Mouse (Mus musculus) neural tube, embryonic 14.5 days (tissue): Measurements from ENCODE around the gene Rnf183. TPM values are rescaled to one million over a fixed set of nuclear protein-coding genes. Genes with fewer than 3 reads are reported as not detected.
A peak's percentile ranks its signal among the peaks of the same experiment; 100 is the strongest.
"Not testable (repeated sequence)": the region's sequence is repeated elsewhere in the genome, so short reads cannot be mapped to it uniquely, and the experiment has no call there.

ENCODE experiments used
- ATAC-seq: fragments of 200-750 bp; cut with Nextera tagmentation; 2 replicates; pipeline ENCODE4 v1.8.0; 2017; ENCODE audit warnings: low read depth, mild to moderate bottlenecking, moderate TSS enrichment, moderate library complexity
- H3K27ac ChIP-seq: fragments of 300-500 bp; sonication (generic); 2 replicates; pipeline ENCODE4 v1.5.1; 2014; ENCODE audit warnings: low read depth, mild to moderate bottlenecking, control low read depth, low read length, moderate library complexity, mixed read lengths
- H3K27me3 ChIP-seq: fragments of 300-500 bp; sonication (generic); 2 replicates; pipeline ENCODE4 v1.6.1; 2014; ENCODE audit warnings: low read length; ENCODE audit not compliant: control insufficient read depth, insufficient read depth
- H3K36me3 ChIP-seq: fragments of 300-500 bp; sonication (generic); 2 replicates; pipeline ENCODE4 v1.6.1; 2014; ENCODE audit warnings: low read length, mixed read lengths; ENCODE audit not compliant: control insufficient read depth, insufficient read depth
- H3K4me1 ChIP-seq: fragments of 300-500 bp; sonication (generic); 2 replicates; pipeline ENCODE4 v1.6.1; 2014; ENCODE audit warnings: low read length; ENCODE audit not compliant: control insufficient read depth, insufficient read depth
- H3K4me2 ChIP-seq: fragments of 300-500 bp; sonication (generic); 2 replicates; pipeline ENCODE4 v1.6.1; 2014; ENCODE audit warnings: mild to moderate bottlenecking, low read depth, low read length, control low read depth
- H3K4me3 ChIP-seq: fragments of 300-500 bp; sonication (generic); 2 replicates; pipeline ENCODE4 v1.5.1; 2014; ENCODE audit warnings: low read depth, low read length, control low read depth, mixed read lengths
- H3K9ac ChIP-seq: fragments of 300-500 bp; sonication (generic); replicated peaks from 2 replicates; pipeline ENCODE4 v1.6.1; 2014; ENCODE audit warnings: low read depth, mild to moderate bottlenecking, control low read depth, low read length, mixed read lengths
- H3K9me3 ChIP-seq: fragments of 300-500 bp; sonication (generic); 2 replicates; pipeline ENCODE4 v1.6.1; 2016; ENCODE audit warnings: low read length; ENCODE audit not compliant: control insufficient read depth
- WGBS: fragments of 180-500 bp; shearing (Covaris S2); extraction: QIAGEN DNeasy Blood & Tissue Kit; methylation state at CpG from one replicate; pipeline ENCODE4 v1.1.7; 2014; 5-methylcytosine and 5-hydroxymethylcytosine counted together
- polyA plus RNA-seq: library from polyadenylated mRNA; unstranded; fragments of >200 nt; fragmentation: Nextera tagmentation; extraction: Ambion mirVana; gene quantifications from 2 replicates; pipeline ENCODE4 v1.2.1, GENCODE M21; 2014

Rnf183 gene
- polyA plus RNA-seq, result 0.19 TPM in 1 of 2 replicates, not detected in the other

DNA sequence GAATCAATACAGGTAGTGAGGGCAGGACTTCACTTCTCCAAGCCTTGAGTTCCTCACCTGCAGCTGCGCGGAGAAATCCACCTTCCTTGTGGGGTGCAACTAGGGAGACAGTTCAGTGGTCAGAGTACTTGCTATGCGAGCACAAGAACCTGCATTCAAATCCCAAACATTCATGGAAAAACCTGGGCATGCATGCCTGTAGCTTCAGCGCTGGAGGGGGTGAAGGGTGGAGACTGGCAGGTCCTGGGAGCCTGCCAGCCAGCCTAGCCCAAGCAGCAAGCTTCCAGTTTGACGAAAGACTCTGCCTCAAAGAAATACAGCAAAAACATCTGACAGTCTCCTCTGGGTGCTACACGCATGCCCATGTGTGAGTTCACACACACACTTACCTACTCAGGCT, at the start of gene Rnf183:
TSS of gene Rnf183 (minus strand) at position 172 of the 400 bp plus-strand sequence.
- Histone ChIP-seq H3K27ac (no peak within 1 kb of the TSS), H3K4me2 (no peak within 1 kb of the TSS), H3K36me3 (no peaks in the 10 kb centered on the region), H3K27me3 (no peaks in the 10 kb centered on the region), H3K4me3 (no peak within 1 kb of the TSS), H3K9me3 (no peaks in the 10 kb centered on the region), H3K4me1 (no peaks in the 10 kb centered on the region), H3K9ac (no peak within 1 kb of the TSS)
- ATAC-seq, result no peak
- WGBS, result 90% methylated on average over 6 of the region's 6 CpGs

DNA sequence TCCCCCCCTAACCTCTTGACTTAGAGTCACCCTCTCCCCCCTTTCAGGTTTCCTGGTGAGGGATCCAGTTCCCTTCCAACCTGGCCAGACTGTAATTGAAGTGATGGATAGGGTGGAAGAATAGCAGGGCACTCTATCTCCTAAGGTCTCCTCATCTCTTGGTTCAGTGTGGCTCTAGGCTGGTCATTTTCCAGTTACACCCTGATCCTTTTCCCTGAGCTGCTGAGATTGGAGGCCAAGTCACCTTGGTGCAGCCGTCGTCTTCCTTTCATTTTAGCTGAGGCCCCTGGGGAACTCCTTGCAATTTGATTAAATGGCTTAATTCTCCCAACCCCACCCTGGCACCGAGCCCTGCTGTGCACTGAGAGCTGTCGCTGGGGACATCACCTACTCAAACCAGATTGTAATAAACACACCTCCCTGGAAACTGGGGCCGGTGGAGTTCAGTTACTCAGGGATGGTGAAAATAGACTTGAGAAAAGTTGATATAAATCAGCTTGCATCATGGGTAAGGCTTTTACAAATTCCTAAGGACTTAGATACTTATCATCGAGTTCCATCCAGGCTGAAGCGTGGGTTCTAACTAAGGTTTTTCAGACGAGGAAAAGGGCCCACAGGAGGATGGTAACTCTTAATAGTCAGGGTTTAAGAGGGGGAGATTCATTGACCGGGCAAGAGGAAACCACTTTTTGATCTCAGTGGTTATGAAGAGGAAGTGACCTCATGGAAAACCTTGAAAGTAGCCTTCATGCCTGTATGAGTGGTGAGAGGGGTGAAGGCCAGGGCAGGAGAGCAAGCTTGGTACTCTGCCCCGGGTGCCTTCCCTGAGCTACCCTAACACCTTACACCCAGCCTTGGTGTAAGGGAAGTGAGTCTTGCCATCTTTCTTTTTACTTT, 45.9 kb upstream of the Rnf183 start:
- Histone ChIP-seq H3K4me2 (no peak overlapping the region), H3K27me3 (peaks cover 8% of the 10 kb centered on the region), H3K27ac (no peak overlapping the region), H3K9me3 (no peaks in the 10 kb centered on the region), H3K4me1 (no peaks in the 10 kb centered on the region), H3K9ac (no peak overlapping the region), H3K4me3 (no peak overlapping the region), H3K36me3 (no peaks in the 10 kb centered on the region)
- WGBS, result 54% methylated on average over 10 of the region's 10 CpGs
- ATAC-seq, result peak; percentile 24; the same call in 1 of the 2 replicates

DNA sequence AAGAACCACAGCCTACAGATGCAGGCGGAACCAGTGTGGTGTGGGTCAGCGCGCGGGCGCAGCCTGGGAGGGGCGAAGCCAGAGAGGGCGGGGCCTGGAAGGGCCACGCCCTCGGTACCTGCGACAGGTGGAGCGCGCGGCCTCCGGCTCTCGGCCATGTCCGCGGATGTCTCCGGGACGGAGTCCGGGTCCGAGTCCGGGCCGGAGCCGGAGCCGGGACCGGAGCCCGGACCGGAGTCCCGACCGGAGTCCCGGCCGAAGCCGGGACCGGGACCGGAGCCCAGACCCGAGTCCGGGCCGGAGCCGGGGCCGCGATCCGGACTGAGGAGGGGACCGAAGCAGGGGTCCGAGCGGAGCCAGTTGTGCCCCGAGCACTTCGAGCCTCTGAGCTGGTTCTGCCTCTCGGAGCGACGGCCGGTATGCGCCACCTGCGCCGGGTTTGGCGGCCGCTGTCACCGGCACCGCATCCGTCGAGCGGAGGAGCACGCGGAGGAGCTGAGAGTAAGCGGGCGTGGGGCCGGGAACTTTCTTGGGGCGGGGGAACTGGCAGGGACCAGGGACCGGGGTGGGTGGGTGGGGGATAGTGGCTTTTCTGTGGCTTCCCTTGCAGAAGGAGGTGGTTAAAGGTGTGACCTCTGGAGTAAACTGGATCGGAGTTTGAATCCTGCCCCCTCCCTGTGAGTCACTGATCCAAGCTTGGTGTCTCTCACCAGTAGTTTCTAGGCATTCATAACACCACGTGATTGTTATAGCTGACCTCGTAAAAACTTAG, 45.1 kb upstream of the Rnf183 start, which contains the start of gene Bspry:
TSS of gene Bspry (plus strand) at position 117 of the 772 bp plus-strand sequence.
- Histone ChIP-seq H3K9me3 (no peaks in the 10 kb centered on the region), H3K27me3 (peaks cover 8% of the 10 kb centered on the region), H3K27ac (no peak within 1 kb of the TSS), H3K9ac (no peak within 1 kb of the TSS), H3K4me1 (no peaks in the 10 kb centered on the region), H3K4me3 (peak within 1 kb of the TSS; percentile 39), H3K4me2 (peak within 1 kb of the TSS; percentile 60), H3K36me3 (no peaks in the 10 kb centered on the region)
- 2% methylated on average over 64 of the region's 71 CpGs for WGBS
- ATAC-seq, result peak; percentile 76

DNA sequence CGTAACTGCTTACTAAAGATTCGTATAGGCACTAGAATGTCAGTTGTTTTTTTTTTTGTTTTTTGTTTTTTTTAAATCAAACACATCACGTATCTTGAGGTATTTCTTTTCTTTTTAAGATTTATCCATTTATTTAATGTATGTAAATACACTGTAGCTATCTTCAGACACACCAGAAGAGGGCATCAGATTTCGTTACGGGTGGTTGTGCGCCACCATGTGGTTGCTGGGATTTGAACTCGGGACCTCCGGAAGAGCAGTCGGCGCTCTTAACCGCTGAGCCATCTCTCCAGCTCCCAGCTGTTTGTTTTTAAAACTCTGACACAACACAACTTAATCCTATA, 44.5 kb upstream of the Rnf183 start:
- 15% methylated on average over 11 of the region's 11 CpGs for WGBS
- H3K9ac ChIP-seq, H3K4me1 ChIP-seq, H3K36me3 ChIP-seq, H3K27me3 ChIP-seq, ATAC-seq, H3K9me3 ChIP-seq, H3K27ac ChIP-seq: not testable (repeated sequence)
- Histone ChIP-seq H3K4me2 (peak overlapping the region; percentile 60), H3K4me3 (peak overlapping the region; percentile 39)

DNA sequence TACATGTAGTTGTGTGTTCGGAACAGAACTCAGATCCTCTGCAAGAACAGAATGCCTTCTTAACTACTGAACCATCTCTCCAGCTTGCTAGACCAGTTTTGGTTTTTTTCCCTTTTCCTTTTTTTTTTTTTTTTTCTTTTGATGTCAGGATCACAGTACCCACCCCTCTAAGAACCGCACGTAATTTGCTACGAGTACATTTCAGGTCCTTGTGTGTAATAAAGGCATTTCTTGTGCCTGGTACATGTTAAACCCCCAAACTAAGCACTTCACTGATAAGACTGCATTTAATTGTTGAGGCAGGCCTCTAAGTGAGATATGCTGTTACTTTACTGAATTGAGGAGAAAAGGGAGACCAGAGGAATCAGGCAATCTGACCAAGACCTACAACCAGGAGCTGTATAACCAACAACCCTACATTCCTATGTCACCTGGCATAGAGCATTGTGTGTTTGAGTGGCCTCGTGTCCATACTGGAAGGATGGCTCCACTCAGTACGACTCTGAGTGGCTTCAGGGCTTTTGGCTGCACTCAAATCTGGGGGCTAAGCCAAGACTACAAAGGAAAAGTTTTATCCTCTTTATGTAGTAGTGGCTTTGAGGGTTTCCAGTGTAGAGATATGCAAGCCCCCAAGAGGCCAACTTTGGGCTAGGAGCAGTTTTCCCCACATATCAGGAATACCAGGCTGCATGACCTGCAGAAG, 42.6 kb upstream of the Rnf183 start:
- Histone ChIP-seq H3K4me3 (no peak overlapping the region), H3K27ac (no peak overlapping the region), H3K4me1 (no peaks in the 10 kb centered on the region), H3K27me3 (peaks cover 8% of the 10 kb centered on the region), H3K4me2 (no peak overlapping the region), H3K9me3 (no peaks in the 10 kb centered on the region), H3K9ac (no peak overlapping the region), H3K36me3 (no peaks in the 10 kb centered on the region)
- 89% methylated on average over 6 of the region's 6 CpGs for WGBS
- no peak for ATAC-seq

DNA sequence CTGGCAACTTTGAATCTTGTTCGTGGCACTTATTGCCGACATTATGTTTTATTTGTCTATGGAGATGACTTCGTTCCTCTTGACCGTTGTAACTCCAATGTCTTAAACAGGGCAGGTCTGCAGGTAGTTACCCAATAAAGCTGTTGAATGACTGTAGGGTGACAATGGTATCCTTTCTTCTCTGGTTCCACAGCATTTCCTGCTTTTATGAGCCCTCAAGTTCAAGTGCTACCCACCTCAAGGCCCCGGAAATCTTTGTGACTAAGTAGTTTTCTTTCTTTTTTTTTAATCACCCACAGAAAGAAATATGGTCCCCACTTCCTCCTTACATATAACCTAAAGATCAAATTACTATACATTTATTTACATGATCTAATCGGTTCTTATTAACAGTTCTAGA, 40.7 kb upstream of the Rnf183 start:
- Histone ChIP-seq H3K9ac (no peak overlapping the region), H3K27me3 (peaks cover 8% of the 10 kb centered on the region), H3K9me3 (no peaks in the 10 kb centered on the region), H3K4me1 (no peaks in the 10 kb centered on the region), H3K4me3 (no peak overlapping the region), H3K36me3 (no peaks in the 10 kb centered on the region), H3K4me2 (no peak overlapping the region), H3K27ac (no peak overlapping the region)
- 91% methylated on average over 6 of the region's 6 CpGs for WGBS
- no peak for ATAC-seq

DNA sequence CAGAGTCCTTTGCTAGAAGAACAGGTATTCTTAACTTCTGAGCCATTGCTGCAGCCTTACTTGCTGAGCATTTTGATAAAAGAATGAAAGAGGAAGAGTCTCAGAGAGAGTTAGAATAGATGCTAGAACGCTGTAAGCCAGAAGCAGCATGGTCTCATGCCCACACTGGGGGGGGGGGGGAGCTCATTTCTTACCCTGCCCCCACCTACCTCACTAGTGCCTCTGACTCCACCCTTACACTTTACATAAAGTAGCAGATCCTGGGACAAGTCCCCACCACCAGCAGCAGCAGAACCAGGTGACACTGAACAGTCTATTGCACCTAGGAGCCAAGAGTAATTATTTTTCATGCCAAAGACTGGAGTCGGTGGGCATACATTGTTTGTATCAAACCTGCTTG, 40.1 kb upstream of the Rnf183 start:
- no peak for ATAC-seq
- no peaks in the 10 kb centered on the region for H3K36me3 ChIP-seq
- H3K4me2 ChIP-seq, result no peak overlapping the region
- no peaks in the 10 kb centered on the region for H3K9me3 ChIP-seq
- WGBS, result 95% methylated on average over 2 of the region's 2 CpGs
- H3K27ac ChIP-seq, result no peak overlapping the region
- H3K4me3 ChIP-seq, result no peak overlapping the region
- H3K27me3 ChIP-seq, result peaks cover 8% of the 10 kb centered on the region
- H3K9ac ChIP-seq, result no peak overlapping the region
- no peaks in the 10 kb centered on the region for H3K4me1 ChIP-seq

DNA sequence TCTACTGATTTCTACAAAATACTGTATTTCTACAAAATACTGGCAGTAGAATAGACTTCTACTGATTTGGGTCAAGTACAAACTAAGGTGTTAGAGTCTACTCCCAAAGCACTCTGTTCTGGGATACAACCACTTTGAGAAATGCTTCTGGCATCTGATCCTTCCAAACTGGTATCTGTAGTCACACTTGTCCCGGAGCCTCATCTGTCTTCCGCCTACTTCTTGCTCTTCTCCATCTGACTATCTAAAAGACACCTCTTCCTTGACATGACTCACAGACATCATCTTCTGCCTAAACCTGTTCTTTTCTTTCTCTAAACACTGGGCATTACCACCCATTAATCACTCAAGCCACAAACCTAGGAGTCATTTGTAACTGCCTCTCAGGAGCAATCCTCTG, 37.0 kb upstream of the Rnf183 start:
- no peak overlapping the region for H3K9ac ChIP-seq
- H3K4me1 ChIP-seq, result no peaks in the 10 kb centered on the region
- ATAC-seq, result no peak
- H3K27ac ChIP-seq, result no peak overlapping the region
- no peaks in the 10 kb centered on the region for H3K27me3 ChIP-seq
- H3K36me3 ChIP-seq, result no peaks in the 10 kb centered on the region
- no peaks in the 10 kb centered on the region for H3K9me3 ChIP-seq
- 92% methylated on average over 2 of the region's 2 CpGs for WGBS
- no peak overlapping the region for H3K4me3 ChIP-seq
- H3K4me2 ChIP-seq, result no peak overlapping the region
